Mouse (Mus musculus) brain, embryonic 14.5 days (tissue): Measurements from ENCODE around the gene Lyst. TPM values are rescaled to one million over a fixed set of nuclear protein-coding genes. Genes with fewer than 3 reads are reported as not detected.
"Not testable (repeated sequence)": the region's sequence is repeated elsewhere in the genome, so short reads cannot be mapped to it uniquely, and the experiment has no call there.

Experiments used
- DNase-seq: peaks from one replicate; pipeline ENCODE4 v3.0.0-alpha.2; 2011; ENCODE audit warnings: low read depth
- CTCF ChIP-seq: fragments of 200-500 bp; IDR thresholded peaks from 2 replicates; pipeline ENCODE4 v1.5.1; 2012; ENCODE audit warnings: inconsistent platforms, mild to moderate bottlenecking, moderate library complexity, borderline replicate concordance; ENCODE audit not compliant: insufficient read depth, insufficient read length; ENCODE audit errors: extremely low read depth
- POLR2A ChIP-seq: fragments of 200-500 bp; IDR thresholded peaks from 2 replicates; pipeline ENCODE4 v1.6.1; 2012; ENCODE audit warnings: mild to moderate bottlenecking, inconsistent platforms, borderline replicate concordance; ENCODE audit not compliant: poor library complexity, insufficient read depth, insufficient read length, severe bottlenecking; ENCODE audit errors: extremely low read depth
- polyA plus RNA-seq: library from polyadenylated mRNA; depleted of rRNA; stranded (reverse); fragments of >200 nt; gene quantifications from 2 replicates; pipeline ENCODE4 v1.2.3, GENCODE M21; 2012

Gene Lyst
- polyA plus RNA-seq, 1 experiment, result 7.3 TPM

GRCm38 (mm10) chr13:13670669-13671068, 80.5 kb downstream of the Lyst start:
- peak; percentile 14 for DNase-seq
- no peak for TF ChIP-seq POLR2A
- no peak for TF ChIP-seq CTCF

DNA sequence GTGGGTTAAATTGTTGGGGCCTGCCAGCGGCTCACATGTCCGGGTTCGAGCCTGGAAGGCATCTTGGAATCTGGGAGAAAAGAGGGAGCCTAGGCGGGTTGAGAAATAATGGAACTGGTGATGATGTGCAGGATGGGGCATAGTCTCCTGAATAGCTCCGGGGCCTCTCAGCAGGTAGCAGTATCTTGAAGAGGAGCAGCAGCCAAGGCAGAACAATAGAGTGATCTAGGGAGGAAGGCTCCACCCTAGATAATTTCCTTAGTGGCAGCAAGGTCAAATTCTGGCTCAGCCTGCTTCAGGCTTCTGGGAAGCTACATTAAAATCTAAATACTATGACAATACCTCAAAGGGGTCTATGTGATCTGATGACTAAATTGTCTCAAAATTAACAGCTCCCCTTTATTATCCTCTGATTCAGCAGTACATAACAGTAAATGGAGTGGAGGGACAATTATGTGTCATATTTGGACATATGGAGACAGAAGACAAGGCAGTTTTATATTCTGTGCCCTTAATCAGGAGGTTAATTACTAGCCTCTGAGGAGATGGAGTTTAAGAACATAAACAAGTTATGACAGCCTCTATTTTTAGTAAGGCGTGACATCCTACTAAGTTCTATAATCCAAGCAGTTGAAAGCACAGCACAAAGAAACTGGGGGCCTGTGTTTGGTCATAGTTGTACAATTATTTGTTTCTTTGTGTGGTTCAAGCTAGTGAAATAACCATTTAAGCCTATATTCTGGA, 81.6 kb downstream of the Lyst start:
- DNase-seq, result no peak
- TF ChIP-seq POLR2A (no peak), CTCF (no peak)

DNA sequence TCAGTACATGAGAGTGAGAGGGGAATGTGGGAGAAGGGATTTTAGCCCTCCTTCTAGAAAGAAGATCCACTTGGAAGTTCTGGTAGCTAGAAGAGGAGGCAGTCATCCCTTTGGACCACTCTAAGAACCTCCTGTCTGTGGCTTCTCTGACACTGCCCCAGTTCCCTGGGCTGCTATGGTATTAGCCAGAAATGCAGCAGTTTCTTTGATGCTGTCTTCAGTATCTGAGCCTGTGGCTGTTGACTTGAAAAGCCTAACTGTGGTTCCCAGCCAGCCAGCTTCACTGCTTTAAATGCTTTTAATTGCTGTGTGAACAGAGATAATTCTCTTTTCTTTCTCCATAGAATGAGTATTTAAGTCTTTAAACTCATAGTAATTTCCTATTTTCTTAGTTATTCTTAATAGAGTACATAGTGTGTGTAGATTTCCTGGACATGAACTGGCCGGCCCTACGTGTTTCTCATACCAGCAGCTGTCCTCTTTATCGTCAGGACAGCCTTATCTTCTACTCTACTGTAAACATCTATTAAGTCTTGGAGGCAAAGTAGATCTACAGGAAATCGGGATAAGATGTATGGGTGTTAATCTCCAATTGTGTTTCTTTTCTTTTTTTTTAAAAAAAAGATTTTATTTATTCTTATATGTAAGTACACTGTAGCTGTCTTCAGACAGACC, 84.6 kb downstream of the Lyst start:
- DNase-seq, result no peak
- TF ChIP-seq CTCF, result no peak
- TF ChIP-seq POLR2A, result no peak

DNA sequence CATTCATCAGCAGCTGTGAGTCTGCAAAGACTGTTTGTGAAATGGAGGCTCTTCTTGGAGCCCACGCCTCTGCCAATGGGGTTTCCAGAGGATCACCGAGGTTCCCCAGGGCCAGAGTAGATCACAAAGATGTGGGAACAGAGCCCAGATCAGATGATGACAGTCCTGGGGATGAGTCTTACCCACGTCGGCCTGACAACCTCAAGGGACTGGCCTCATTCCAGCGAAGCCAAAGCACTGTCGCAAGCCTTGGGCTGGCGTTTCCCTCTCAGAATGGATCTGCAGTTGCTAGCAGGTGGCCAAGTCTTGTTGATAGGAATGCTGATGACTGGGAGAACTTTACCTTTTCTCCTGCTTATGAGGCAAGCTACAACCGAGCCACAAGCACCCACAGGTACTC, 87.7 kb downstream of the Lyst start:
- TF ChIP-seq POLR2A, result no peak
- no peak for TF ChIP-seq CTCF
- no peak for DNase-seq

GRCm38 (mm10) chr13:13681642-13682041, 91.4 kb downstream of the Lyst start:
- DNase-seq, result peak; percentile 13
- TF ChIP-seq POLR2A (no peak), CTCF (no peak)

- DNase-seq, result peak; percentile 14
- TF ChIP-seq POLR2A (no peak), CTCF (no peak)
Measured at GRCm38 (mm10) chr13:13703476-13703875, 113.3 kb downstream of the Lyst start.

DNA sequence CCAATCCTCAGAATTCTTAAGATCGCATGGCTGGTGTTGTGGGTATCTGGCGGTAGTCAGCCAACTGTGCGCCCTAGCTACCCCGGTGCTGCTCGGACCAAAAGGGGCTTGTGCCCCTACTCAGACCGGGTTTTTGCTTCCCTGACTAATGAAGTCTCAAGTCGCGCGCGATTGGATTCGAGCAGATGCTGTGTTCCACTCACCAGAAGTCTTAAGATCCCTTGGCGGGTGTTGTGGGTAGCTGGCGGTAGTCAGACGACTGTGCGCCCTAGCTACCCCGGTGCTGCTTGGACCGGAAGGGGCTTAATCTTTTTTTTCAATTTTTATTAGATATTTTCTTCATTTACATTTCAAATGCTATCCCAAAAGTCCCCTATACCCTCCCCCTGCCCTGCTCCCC, 131.2 kb downstream of the Lyst start:
- DNase-seq, result not testable (repeated sequence)

DNA sequence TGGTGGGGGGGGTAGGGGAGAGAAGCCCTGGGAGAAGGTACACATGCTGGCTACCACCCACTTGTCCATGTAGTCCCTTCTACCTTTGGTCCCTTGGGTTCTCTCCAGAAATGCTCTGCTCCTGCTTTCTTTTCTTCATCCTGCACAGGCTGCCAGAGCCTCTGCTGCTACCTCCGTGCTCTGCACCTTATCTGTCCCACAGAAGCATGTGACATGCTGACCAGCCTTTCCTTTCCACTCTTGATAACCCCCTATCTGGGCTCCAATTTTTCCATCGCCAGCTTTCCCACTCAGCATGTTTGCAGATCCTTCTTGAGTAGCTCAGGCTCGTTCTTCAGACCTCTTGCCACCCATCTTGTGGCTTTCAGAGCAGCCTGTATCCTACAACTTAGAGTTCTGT, 133.1 kb downstream of the Lyst start:
- DNase-seq, result no peak
- TF ChIP-seq POLR2A, result no peak
- TF ChIP-seq CTCF, result no peak

DNA sequence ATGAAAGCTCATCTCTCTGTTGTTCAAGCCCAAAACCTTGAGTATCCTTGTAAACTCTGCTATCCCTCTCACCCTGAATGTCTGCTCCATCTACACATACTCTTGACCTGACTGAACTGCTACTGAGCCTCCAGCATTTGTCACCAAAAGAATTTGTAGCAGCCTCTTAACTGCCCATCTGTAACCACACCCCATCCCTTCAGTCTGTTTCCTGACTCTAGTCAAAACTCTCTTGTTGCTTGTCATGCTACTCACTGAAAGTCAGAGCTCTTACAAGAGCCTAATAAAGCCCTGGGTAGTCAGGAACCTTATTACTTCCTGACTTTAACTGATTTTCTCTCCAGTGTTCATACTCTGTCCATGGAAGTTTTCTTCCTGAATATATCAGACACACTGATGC, 133.6 kb downstream of the Lyst start:
- DNase-seq, result no peak
- TF ChIP-seq CTCF (no peak), POLR2A (no peak)

GRCm38 (mm10) chr13:13739232-13739631, 149.0 kb downstream of the Lyst start:
- TF ChIP-seq CTCF (no peak), POLR2A (no peak)
- no peak for DNase-seq

DNA sequence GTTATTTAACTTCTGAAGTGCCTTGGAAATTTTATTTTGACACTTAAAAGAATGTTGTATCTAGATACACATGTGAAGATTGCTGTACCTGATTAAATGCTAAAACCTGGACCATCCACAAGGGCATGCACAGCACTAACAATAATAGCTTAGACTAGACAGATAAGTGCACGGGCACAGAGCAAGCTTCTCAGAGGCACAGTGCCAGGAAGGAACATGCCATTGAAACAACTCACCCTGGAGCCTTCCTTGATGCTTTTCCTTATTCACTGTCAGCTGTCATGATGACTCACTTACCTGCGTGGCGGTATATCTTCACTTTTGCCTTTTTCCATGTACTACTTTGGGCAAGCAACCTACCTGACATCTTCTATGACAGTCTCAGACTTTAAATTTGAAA, 155.7 kb downstream of the Lyst start:
- TF ChIP-seq CTCF (no peak), POLR2A (no peak)

More for the DNA sequence above, 155.7 kb downstream of the Lyst start:
- DNase-seq, result no peak
